Mouse (Mus musculus) ES-Bruce4 (cell line): ENCODE measurements around the gene Kdm5b. TPM values are rescaled to one million over a fixed set of nuclear protein-coding genes. Genes with fewer than 3 reads are reported as not detected.

Experiments used
- H3K27ac ChIP-seq: 2 replicates; pipeline ENCODE4 v1.5.1; 2012; ENCODE audit warnings: low read length, inconsistent platforms; ENCODE audit not compliant: insufficient read depth
- H3K27me3 ChIP-seq: 2 replicates; pipeline ENCODE4 v1.6.1; 2012; ENCODE audit warnings: mild to moderate bottlenecking, low read length, inconsistent platforms; ENCODE audit not compliant: control insufficient read depth, poor library complexity, insufficient read depth, severe bottlenecking
- H3K36me3 ChIP-seq: 2 replicates; pipeline ENCODE4 v1.6.1; 2012; ENCODE audit warnings: inconsistent platforms, mild to moderate bottlenecking, low read length, moderate library complexity; ENCODE audit not compliant: control insufficient read depth, poor library complexity, insufficient read depth, severe bottlenecking
- H3K4me1 ChIP-seq: one replicate; pipeline ENCODE4 v1.8.1; 2011; ENCODE audit warnings: low read length; ENCODE audit not compliant: control insufficient read depth, insufficient read depth
- H3K4me3 ChIP-seq: 2 replicates; pipeline ENCODE4 v1.5.1; 2011; ENCODE audit warnings: low read depth, mild to moderate bottlenecking, low read length
- H3K9ac ChIP-seq: 2 replicates; pipeline ENCODE4 v1.6.1; 2012; ENCODE audit warnings: low read depth, mild to moderate bottlenecking, inconsistent platforms; ENCODE audit not compliant: poor library complexity, severe bottlenecking
- H3K9me3 ChIP-seq: replicated peaks from 2 replicates; pipeline ENCODE4 v1.6.1; 2012; ENCODE audit warnings: mild to moderate bottlenecking, low read length, inconsistent platforms; ENCODE audit not compliant: control insufficient read depth, poor library complexity, insufficient read depth, severe bottlenecking
- CTCF ChIP-seq: IDR thresholded peaks from one replicate; pipeline ENCODE4 v1.8.1; 2011; ENCODE audit warnings: low read depth, low read length
- EP300 ChIP-seq: IDR thresholded peaks from 2 replicates; pipeline ENCODE4 v1.6.1; 2011; ENCODE audit warnings: low read depth, low read length; ENCODE audit not compliant: insufficient read depth
- POLR2A ChIP-seq: IDR thresholded peaks from one replicate; pipeline ENCODE4 v1.8.1; 2011; ENCODE audit warnings: low read length; ENCODE audit not compliant: insufficient read depth
- polyA plus RNA-seq: library from polyadenylated mRNA; stranded (reverse); fragments of >200 nt; gene quantifications from 2 replicates; pipeline ENCODE4 v1.2.4, GENCODE M21; 2011; ENCODE audit warnings: low read depth; ENCODE audit not compliant: missing spikeins, insufficient read depth, insufficient read length

Gene Kdm5b
- polyA plus RNA-seq, 1 experiment: 181 TPM

DNA sequence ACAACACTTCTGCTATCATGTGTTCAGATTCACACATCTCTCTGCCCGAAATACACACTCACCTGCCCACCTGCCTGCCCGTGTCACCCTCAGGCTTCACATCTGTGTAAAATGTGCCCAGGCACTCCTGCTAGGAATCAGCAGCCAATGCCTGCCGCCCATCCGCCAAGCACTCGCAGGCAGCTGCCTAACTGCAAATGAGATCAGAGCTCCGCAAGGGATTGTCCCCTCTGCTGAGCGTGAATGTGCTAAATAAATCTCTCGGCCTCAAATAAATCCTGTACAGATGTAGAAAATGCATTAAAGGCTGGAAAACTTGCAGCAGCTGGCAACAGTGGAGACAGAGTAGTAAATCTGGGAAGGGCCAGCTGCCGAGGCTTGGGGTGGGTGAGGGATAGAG, 122.5 kb downstream of the Kdm5b start:
- H3K27ac ChIP-seq: no peak overlapping the region
- H3K9me3 ChIP-seq: no peaks in the 10 kb centered on the region
- H3K9ac ChIP-seq: no peak overlapping the region
- no peaks in the 10 kb centered on the region for H3K4me1 ChIP-seq
- H3K36me3 ChIP-seq: no peaks in the 10 kb centered on the region
- TF ChIP-seq EP300 (no peak), CTCF (no peak), POLR2A (no peak)
- no peak overlapping the region for H3K4me3 ChIP-seq
- H3K27me3 ChIP-seq: no peaks in the 10 kb centered on the region

Other genes starting within 250 kb of the Kdm5b start
- gene Ppfia4, start 227.2 kb upstream of the Kdm5b start, polyA plus RNA-seq: 8.8 and 11.0 TPM in 2 replicates
- gene Tmem183a, start 198.2 kb upstream of the Kdm5b start, polyA plus RNA-seq: 105 and 110 TPM in 2 replicates
- not detected in 2 replicates for gene 4933406M09Rik, start 174.2 kb upstream of the Kdm5b start, polyA plus RNA-seq
- 70.8 and 81.3 TPM in 2 replicates for gene Cyb5r1, start 154.6 kb upstream of the Kdm5b start, polyA plus RNA-seq
- gene Adipor1, start 144.8 kb upstream of the Kdm5b start, polyA plus RNA-seq: 118 and 119 TPM in 2 replicates
- gene Klhl12, start 104.6 kb upstream of the Kdm5b start, polyA plus RNA-seq: 42.9 and 46.5 TPM in 2 replicates
- 21.8 and 22.7 TPM in 2 replicates for gene Rabif, start 65.5 kb upstream of the Kdm5b start, polyA plus RNA-seq
- gene Mgat4e, start 10.5 kb upstream of the Kdm5b start, polyA plus RNA-seq: 1.3 and 1.6 TPM in 2 replicates
- 0.12 TPM in 1 of 2 replicates, not detected in the other for gene Syt2, start 86.5 kb downstream of the Kdm5b start, polyA plus RNA-seq